Mouse (Mus musculus) kidney, adult 11 months (tissue): ENCODE results near the gene Aplnr.

Experiments used
- DNase-seq: peaks from one replicate; pipeline ENCODE4 v3.0.0; 2022

Gene Aplnr

DNA sequence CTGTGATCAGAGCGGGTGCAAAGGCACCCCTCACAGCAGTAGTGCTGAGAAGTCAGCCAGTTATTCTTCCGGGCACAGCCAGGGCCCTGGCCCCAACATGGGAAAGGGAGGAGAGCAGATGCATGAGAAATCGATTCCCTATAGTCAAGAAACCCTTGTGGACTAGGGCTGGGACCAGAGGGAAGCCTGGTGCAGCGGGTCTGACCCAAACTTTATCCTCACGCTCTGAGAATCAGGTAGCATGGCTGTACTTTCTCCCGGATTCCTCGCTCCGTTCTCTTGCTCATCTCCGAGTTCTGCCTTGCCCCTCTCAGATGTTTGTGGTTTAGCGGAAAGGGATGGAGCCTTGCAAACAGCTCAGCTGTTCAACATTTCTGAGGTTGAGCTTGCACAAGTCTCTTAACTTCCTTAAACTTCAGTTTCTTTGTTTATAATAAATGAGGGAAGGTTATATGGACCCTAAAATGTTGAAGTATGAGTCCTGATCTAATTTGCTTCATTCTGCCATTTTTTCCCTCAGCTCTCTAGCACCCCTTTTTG is 1.6 kb downstream of the Aplnr start:
- no peak for DNase-seq

DNA sequence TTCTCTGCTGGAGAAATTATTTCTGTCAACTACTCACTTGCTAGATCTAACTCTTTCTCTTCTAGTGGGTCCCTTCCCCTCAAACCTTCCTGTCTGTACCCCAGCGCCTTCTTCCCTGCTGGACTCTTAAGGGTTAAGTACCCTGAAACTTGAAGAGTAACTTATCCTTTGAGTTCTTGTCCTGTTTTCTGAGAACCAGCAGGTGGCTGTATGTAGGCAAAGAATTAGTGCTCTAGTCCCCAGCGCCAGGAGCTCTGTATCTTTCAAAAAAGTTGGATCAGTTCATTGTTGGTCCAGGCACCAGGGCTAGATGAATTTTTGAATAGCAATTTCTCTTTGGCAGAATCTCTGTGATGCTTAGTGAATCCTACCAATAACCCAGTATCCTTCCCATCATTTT is 2.1 kb downstream of the Aplnr start:
- DNase-seq = no peak

DNA sequence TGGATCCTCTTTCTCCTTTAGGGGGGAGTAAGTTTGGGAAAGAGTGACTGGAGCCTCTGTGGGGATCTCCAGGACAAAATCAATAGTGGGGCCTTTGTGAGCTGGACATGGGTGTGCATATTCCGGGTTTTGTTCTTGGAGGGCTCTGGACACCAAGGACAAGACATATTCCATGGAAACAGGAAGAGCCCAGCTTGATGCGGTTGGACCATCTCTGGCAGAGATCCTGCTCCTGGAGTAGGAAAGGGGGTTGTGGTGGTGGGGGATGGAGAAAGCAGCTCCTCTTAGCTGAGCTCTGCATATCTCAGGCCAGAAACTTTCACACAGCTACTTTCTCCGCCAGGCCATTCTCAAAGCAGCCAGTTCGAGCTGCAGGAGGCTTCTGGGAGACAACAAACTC is 3.4 kb downstream of the Aplnr start:
- DNase-seq = no peak

DNA sequence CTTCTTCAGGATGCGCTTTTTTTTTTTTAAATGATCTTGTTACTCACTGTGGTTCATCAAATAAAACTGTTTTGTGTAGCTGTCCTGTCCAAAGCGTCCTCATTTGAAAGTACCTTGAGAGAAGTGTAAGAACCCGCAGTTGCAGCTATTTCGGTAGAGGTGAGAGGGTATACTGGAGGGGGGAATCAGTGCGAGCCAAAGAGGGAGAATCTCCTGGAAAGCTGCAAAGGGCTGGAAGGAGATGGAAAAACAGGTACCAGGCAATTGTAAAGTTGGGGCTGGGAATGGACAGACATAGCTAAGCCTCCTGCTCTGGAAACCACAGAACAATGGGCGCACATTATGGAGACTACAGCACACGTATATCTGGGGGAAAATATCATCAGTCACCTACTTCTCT is 3.8 kb downstream of the Aplnr start:
- no peak for DNase-seq

DNA sequence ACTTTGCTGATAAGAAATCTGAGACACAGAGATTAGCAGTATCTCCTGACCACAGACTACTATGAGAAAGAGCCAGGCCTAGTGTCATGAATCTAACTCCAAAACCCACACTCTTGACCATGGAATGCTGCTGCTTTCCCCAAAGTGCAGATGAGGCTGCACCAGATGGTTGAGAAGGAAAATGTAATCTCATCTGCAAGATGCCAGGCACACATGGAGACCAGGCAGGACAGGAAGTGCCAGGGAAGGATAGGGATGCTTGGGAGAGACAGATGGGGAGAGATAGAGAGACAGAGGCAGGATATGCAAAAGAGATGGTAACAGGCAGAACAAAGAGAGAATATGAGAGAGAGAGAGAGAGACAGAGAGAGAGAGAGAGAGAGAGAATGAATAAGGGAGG is 4.8 kb downstream of the Aplnr start:
- no peak for DNase-seq

DNA sequence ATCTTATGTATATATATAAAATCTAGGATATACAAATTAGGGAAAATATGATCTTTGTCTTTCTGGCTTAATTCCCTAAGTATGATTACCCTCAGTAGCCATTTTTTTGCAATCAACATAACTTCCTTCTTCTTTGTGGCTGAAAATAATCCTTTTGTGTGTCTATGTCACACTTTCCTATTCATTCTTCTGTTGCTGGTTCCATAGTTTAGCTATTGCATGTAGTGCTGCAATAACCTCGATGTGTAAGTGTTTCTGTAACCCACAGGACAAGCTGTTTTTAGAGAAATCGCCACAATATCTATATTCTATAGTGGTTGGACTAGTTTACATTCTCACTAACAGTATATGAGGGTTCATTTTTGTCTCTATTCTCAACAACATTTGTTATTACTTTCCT is 8.9 kb downstream of the Aplnr start:
- DNase-seq = no peak

DNA sequence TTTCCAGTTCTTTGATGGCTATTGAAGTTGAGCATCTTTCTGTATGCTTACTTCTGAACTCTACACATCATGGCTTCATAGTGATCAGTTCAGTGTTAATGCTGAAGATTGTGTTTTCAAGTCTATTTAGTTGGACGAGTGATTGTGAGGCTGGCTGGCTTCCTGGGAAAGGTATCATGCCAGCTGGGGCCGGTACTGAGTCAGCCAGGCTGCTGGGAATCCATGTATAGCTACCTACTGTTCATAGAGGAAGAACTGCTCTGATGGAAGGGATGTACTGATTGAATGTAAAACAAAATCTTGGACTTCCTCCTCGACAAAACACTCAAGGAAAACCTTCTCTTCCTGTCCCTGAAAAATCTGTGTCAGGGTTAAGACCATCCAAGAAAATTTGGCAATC is 9.3 kb downstream of the Aplnr start:
- no peak for DNase-seq

DNA sequence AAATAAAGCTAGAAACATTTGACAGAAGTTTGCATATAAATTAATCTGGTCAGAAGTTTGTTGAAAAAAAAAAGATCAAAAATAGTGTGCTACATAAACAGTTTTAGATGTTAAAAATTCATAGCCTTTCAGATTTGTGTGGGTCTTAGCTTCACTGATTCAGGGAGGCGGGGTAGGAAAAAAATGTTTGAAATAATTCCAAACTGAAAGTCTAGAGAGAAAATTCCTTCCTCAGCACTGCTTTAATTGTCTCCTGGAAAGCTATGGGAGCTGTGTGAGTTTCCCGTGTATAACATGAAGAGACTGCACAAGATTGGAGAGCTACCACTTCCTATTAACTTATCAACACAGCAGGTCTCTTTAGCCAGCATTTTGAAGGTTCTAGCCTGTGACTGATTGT is 11.5 kb downstream of the Aplnr start:
- no peak for DNase-seq

DNA sequence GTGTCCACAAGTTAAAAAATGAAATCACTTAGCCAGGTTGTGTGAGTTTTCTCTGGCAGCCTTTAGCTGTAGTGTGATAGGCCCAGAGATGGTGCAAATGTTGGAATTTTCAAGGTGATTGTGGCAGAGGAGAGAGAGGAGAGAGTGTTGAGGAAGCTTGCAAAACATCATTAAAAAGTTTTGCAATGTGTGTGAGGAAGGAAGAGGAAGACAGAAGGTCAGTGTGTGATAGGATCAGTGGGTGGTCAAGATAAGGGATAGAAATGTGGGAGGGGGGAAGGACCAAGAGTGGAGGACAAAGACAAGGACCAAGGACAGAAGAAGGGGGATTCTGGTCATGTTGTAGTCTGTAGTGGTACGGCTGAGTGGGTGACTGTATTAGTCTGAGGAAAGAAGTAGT is 14.3 kb downstream of the Aplnr start:
- DNase-seq = no peak

DNA sequence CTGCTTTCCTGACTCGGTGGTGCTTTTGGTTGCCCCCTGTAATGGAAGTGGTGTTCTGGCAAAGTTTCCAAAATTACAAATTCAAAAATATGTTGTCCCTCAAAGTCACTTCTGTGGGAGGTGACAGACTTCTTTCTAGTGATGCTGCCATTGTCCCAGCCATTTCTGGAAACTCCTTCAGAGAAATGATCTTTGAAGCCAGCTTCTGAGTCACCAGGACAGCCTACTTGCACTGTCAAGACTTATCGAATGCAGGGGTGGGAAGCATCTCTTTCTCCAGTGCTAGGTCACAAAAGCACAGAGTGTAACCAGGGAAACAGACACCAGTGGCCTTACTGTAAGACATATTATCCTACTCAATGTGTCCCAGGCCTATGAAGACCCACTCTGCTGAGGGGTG is 15.2 kb downstream of the Aplnr start:
- DNase-seq = no peak

DNA sequence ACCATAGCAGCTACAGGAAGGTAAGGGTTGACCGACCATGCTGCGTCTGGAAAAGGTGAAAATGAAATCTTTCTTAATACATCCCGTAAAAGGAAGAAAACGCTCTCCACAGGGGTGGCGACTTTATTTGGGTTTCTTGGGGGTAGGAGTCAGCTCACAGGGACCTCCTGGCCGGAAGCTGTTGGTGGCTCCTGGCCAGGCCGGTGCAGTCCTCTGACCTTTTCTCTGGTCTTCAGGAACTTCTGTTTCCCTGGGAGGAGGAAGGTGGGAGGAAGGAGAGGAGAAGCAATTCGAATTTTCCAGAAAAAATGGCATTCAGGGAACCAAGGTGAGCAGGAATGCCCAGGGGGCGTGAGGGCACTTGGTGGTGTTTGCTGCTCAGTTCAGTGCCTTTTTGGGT is 19.3 kb downstream of the Aplnr start:
- DNase-seq = no peak

DNA sequence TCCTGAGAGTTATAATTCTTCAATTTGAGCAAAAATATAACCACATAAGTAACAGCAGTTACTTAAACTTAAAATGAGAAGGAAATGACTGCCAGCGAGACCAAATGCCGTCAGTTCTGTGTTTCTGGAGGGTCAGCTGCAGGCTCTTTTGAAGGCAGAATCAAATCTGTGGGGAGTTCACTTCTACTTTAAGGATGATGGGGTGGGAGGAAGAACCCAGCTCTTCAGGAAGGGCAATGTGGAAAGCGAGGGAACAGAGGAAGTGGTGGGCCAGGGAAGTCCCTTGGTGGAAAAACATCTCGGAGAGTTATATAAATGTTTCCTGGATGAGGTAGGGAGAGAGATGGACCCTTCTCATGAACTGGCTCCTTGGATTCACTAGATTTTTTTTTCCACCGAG is 20.1 kb downstream of the Aplnr start:
- DNase-seq = no peak

DNA sequence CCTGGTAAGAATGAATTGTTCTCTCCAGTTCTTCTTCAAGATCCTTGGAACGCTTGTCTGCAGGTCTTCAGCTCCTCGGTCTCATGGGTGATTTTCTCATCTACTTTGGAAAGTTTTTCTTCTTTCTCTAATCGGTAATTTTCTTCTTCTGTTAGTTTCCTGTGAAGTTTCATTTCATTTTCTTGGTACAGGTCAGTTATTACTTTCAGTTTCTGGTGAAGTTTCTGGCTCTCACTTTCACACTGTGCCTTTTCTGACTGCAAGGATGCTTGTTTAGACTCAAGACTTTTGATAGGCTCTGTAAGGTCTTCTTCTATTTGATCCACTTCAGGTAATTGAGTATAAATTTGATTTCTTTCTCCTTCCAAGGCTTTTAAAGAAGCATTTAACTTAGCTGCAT is 21.4 kb downstream of the Aplnr start:
- no peak for DNase-seq

DNA sequence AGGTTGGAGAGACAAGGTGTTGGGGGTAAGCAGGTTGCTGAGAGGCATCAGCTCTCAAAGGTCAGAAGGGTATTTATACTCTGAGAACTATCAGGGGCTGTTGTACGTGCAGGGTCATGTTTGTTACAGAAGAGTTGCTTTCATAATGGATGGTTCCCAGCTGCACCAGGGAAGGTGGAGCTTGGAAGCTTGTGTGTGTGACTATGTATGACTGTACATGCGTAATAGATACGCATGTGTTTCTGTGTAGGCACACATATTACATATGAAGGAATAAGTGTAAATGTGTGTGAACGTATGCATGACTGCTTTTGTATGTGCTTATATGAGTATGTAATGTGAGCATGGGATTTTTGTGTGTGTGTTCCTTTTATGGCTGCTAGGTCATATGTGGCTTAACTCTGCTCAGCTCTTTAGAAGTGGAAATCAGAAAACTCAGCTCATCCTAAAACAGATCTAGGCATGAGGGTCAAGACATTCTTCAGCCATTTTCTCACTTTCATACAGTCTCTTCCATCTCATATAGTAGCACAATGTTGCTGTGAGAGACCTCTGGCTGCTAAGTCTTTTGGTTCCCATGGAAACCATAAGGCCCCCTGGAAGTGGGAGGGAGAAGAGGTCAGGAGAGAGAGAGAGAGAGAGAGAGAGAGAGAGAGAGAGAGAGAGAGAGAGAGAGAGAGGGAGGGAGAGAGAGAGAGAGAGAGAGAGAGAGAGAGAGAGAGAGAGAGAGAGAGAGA is 25.0 kb downstream of the Aplnr start:
- DNase-seq = no peak

DNA sequence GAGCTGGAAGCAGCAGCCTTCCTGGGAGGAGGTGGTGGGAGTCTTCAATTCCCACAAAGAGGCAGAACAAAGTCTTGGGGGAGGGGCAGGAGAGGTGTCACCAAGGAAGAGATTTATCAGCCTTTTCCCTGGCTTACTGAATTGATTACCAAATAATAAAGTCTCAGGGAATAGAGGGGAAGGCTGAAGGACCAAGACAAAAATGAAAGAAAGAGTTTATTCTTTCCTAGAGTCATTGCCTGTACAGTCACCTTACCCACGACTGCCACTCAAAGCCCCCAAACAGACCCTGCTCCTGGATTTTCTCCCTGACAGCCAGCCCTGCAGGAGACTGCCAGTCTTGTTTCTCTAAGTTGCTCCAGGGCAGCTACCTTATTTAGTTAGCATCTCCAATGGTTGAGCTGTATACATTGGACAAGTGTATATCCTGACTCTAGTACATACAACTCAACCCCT is 25.6 kb downstream of the Aplnr start:
- DNase-seq = no peak

DNA sequence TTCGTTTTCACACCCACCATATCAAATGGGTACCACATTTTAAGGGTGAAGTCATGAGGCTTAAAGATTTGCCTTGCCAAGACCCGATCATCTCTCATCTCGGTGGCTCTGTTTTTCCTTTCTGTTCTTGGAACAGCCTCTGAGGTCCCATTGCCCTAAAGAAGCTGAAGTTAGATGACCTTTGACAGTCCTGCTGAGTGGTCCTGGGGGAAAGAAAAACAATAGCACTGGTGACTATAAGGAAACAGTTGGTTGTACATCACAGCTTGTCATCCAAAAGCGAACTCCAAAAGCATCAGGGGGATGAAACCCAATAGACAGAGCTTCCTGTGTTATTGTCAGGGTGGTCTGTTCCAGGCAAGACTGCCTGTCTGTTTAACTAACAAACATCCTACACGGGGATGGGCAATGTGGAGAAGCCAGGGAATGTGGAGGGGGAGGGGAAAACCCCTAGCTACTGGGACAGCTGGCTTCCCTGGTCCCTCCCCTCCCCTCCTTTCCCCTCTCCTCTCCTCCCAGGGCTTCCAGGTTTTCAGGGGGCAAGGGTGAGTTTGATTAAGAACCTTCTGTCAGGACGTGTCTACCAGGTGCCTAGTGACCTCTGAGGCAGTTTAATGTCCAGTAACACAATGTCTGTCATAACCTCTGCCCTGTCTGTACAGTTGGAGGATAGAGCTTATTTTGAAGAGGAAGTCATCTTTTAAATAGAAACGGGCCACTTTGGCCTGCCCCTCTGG is 27.5 kb downstream of the Aplnr start:
- DNase-seq = peak; percentile 48

DNA sequence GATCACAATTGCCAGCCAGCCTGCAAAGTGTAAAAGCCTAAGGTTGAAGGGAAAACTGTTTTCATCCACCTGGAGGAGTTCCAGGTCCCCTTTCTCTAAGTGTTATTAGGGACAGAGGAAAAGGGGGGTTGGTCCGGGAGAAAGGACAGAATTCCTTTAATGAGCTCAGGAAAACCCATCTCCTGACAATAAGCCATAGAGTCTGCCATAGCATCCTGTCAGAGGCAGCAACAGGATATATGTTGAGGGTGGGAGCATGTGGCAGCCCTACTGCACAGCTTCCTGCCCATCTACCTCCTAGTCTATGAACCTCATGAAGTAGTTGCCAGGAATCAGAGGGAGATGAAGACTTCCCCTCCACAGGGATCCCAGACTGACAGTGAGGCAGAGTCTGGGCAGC is 31.6 kb downstream of the Aplnr start:
- DNase-seq = no peak

DNA sequence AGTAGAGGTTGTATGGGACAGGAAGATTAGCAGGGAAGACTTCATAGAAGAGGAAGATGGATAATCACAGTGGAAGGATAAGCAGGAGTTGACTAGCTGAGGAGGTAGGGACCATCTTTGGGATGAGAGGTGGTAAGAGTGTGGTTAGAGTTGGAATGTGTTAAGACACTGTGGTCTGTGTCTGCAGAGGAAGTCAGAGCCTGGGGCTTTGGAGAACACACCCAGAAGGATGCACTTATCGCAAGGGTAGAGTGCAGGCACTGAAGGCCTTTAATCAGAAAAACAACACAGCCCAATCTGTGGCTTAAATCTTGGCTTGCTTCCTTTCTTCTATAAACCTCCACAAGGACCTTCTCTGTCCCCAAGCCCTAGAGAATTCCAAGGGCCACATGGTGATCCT is 32.3 kb downstream of the Aplnr start:
- DNase-seq = no peak

DNA sequence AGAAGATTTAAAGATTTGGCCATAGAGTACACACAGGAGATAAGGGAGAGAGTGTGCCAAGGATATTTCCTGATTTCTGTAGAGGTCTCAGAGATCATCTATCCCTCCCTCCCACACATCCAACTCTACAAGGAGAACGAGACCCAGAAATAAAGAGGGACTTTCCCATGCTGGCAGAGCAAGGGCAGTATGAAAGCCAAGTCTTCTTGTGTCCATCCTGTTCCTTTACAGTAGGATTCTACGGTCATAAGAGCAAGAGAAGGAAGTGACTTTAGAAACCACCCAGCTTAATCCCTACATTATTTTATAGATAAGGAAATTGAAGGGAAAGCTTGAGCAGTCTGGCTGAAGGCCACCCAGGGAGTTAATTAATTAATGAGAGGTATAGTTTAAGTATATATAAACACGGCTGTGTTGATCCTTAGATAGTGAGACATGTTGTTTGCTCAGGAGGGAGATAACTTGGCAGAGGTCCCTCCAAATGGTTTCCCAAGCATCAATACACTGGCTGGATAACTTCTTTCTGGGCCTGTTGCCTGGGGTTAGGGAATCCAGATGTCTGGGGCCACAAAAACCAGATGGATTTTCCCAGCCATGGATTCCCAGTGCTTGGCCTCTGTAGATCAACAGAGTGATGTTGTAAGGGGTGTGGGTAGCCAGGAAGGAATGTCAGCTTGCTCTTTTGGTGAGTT is 36.2 kb downstream of the Aplnr start:
- no peak for DNase-seq

DNA sequence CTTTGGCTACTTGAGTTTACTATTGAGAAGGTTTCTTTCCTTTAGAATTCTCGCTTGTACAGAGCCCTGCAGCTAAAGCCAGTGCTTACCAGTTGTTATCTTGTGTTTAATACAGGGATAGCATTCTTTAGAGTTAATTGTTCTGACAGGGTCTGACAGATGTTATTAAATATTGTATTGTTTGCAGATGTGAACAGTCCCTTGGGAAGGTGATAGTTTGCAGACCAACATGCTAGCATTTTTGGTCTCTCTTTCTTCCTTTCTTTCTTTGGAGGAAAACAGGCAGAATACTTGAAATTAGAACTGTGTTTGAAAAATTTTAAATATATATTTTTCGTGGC is 36.7 kb downstream of the Aplnr start:
- DNase-seq = no peak

DNA sequence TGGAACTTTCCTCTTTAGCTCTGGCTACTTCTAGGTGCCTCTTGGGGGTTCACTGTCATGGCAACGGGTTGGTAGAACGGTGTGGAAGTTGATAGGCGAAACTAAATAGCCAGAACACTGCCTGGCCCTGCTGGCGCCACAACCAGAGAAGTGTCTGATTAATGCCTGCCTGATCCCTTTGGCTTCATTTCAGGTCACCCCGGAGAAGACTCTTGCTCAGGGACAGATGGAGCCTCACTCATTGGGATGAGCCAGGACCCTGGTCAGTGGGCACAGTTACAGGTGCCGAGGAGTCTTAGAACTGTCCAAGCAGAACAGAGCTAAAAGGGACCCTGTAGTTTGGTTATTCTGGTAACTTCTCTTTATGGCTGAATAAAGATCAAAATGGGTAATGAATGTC is 37.5 kb downstream of the Aplnr start:
- no peak for DNase-seq

DNA sequence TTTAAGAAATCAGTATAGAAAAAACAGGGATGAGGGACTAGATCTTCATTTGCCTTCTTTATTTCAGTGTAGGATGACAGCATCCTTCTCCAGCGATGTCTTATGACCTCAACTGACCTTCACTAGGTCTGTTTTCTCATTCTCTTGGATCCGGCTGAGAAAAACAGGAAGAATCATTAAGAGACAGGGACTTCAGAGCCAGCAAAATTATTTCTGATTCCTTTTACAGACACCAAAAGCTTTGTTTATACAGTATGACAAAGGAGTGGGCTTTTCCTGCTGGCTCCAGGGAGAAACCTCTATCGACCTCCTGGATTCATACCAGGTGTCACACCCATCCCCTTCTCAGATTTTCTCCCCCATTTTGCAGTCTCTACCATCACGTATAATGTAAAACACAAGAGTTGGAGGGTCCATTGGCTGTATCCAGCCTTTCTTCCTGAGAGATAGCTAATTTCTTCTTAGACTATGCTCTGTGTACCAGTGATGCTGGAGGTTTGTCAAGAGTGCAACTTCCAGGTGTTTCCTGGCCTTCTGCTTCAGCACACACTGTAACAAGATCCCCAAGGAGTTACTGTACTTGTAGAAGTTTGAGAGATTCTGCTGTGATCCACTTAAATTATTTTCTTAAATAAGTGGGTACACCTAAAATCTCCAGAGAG is 42.2 kb downstream of the Aplnr start:
- no peak for DNase-seq

DNA sequence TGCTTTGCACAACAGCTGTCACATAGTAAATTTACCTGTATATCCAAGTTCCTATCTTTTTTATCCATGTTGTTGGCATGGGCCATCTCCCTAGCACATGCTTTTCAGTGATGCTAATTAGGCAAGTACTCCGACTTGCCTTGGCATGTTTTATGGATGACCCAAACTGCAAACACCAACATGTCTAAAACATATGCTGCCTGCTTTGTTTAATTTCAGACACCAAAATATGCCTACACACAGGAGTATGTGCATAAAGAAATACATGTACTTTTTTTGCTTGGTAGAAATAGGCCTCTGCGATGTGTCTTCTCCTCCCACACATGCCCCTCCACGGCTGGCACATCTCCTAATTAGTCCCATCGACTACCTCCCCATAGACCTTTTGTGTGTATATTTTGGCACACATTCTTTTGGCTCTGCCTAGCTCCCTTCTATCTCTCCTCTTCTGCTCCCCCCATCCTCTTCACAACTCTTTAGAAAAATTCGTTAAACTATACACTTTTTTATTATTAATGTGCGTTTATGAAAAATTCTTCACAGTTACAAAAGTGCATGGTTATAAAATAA is 51.6 kb downstream of the Aplnr start:
- no peak for DNase-seq
